Mouse (Mus musculus): ENCODE measurements around the gene Gm21962. TPM values are rescaled to one million over a fixed set of nuclear protein-coding genes. Genes with fewer than 3 reads are reported as not detected.
A peak's percentile ranks its signal among the peaks of the same experiment; 100 is the strongest.
"Not testable (repeated sequence)": the region's sequence is repeated elsewhere in the genome, so short reads cannot be mapped to it uniquely, and the experiment has no call there.

Gene Gm21962
- not detected in 2 replicates for polyA plus RNA-seq (2016; fragmentation: Nextera tagmentation; extraction: Ambion mirVana)

- H3K9ac ChIP-seq; H3K4me3 ChIP-seq; H3K27me3 ChIP-seq (replicated peaks); H3K27ac ChIP-seq; ATAC-seq (ENCODE audit: low FRiP score, low read depth); H3K4me2 ChIP-seq (replicated peaks); H3K4me1 ChIP-seq; H3K9me3 ChIP-seq; H3K36me3 ChIP-seq: not testable (repeated sequence)
- WGBS: no CpG with 5 or more reads among the region's 3 CpGs
Observed at GRCm38 (mm10) chr3:137671224-137671623, at the start of gene Gm21962. Gene Gm21962 (plus strand): TSS chr3:137671524.

GRCm38 (mm10) chr3:137622091-137622490, 49.2 kb upstream of the Gm21962 start:
- Histone ChIP-seq H3K9ac (no peak overlapping the region), H3K4me2 (replicated peaks) (no peak overlapping the region), H3K4me3 (no peak overlapping the region), H3K36me3 (no peaks in the 10 kb centered on the region), H3K4me1 (peaks cover 11% of the 10 kb centered on the region), H3K9me3 (no peaks in the 10 kb centered on the region), H3K27ac (no peak overlapping the region), H3K27me3 (replicated peaks) (peaks cover 16% of the 10 kb centered on the region)
- WGBS: 51% methylated on average over 6 of the region's 6 CpGs
- no peak for ATAC-seq (ENCODE audit: low FRiP score, low read depth)

- peak overlapping the region; percentile 41 for H3K4me3 ChIP-seq
- peak overlapping the region; percentile 48; the same call in 1 of the 2 replicates for H3K9ac ChIP-seq
- WGBS: 29% methylated on average over 14 of the region's 14 CpGs
Observed at GRCm38 (mm10) chr3:137622895-137623580, 48.3 kb upstream of the Gm21962 start.

DNA sequence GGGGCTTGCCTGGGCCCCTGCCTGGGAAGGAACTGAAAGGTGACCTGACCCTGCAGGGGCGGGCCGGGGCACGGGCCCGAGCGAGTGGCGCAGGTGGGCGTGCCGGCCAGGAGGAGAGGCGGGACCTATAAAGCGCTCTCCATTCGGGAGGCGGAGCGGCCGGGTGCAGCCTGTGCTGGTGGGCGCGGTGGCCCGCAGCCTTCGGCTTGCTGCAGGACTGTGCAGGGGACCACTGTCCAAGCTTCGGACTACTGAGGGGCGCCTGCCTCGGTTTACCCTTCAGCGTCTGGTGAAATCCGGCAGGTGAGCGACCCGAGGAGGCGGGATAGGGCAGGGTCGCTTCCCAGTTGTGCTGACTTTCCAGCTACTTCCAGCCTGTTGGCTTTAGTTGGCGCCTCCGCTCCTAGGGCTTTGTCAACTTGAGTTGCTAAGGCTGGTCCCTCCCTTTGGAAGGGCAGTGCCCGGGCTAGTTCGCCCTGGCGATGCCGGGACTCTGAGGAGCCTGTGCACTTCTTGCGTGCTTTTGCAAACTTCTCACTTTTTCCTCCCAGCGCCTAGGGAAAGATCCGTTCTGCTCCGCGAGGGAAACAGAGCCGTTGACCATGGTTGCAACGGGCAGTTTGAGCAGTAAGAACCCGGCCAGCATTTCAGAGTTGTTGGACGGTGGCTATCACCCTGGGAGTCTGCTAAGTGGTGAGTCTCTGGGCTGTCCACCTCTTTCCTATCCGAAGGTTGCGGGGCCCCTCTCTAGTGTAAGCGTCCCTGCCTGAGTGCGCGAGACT, 47.6 kb upstream of the Gm21962 start:
- Histone ChIP-seq H3K9me3 (no peaks in the 10 kb centered on the region), H3K36me3 (no peaks in the 10 kb centered on the region), H3K4me2 (replicated peaks) (peak overlapping the region; percentile 84), H3K27ac (no peak overlapping the region), H3K4me1 (peaks cover 11% of the 10 kb centered on the region), H3K27me3 (replicated peaks) (peaks cover 16% of the 10 kb centered on the region), H3K4me3 (peak overlapping the region; percentile 41), H3K9ac (peak overlapping the region; percentile 48)
- peak; percentile 95 for ATAC-seq (ENCODE audit: low FRiP score, low read depth)
- WGBS: under 1% methylated on average over 47 of the region's 47 CpGs

More at GRCm38 (mm10) chr3:137622895-137623580, 48.3 kb upstream of the Gm21962 start:
- Histone ChIP-seq H3K36me3 (no peaks in the 10 kb centered on the region), H3K4me1 (peaks cover 11% of the 10 kb centered on the region), H3K27me3 (replicated peaks) (peaks cover 16% of the 10 kb centered on the region), H3K27ac (no peak overlapping the region), H3K4me2 (replicated peaks) (peak overlapping the region; percentile 84), H3K9me3 (no peaks in the 10 kb centered on the region)
- peak; percentile 18 for ATAC-seq (ENCODE audit: low FRiP score, low read depth)

- Histone ChIP-seq H3K36me3 (no peaks in the 10 kb centered on the region), H3K27me3 (replicated peaks) (peaks cover 16% of the 10 kb centered on the region), H3K4me3 (no peak overlapping the region), H3K4me1 (peaks cover 11% of the 10 kb centered on the region), H3K4me2 (replicated peaks) (no peak overlapping the region), H3K9me3 (no peaks in the 10 kb centered on the region), H3K27ac (no peak overlapping the region), H3K9ac (no peak overlapping the region)
- no peak for ATAC-seq (ENCODE audit: low FRiP score, low read depth)
- 81% methylated on average over 5 of the region's 5 CpGs for WGBS
Observed at GRCm38 (mm10) chr3:137625054-137625453, 46.3 kb upstream of the Gm21962 start.

DNA sequence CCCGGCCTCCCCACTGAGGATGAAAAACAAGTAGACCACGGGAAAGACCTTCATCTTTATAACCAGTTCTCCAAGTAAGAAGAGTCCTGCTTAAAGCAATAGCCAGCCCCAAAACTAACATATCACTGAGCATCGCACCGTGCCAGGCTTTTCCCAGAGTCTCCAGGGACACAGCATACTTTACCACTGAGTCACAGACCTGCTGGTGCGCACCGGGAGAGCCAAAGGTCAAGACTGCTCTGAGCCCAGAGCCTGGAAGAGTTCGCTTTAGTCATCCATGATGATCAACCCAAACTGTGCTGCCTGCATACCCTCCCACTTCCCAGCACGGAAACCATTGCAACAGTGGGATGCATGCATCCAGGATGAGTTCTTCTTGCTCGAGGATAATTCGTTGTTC, 37.6 kb upstream of the Gm21962 start:
- H3K36me3 ChIP-seq: no peaks in the 10 kb centered on the region
- WGBS: 87% methylated on average over 10 of the region's 10 CpGs
- no peak overlapping the region for H3K4me3 ChIP-seq
- H3K9me3 ChIP-seq: no peaks in the 10 kb centered on the region
- H3K27me3 ChIP-seq (replicated peaks): no peaks in the 10 kb centered on the region
- H3K9ac ChIP-seq: no peak overlapping the region
- no peak for ATAC-seq (ENCODE audit: low FRiP score, low read depth)
- H3K4me2 ChIP-seq (replicated peaks): no peak overlapping the region
- no peak overlapping the region for H3K27ac ChIP-seq
- no peaks in the 10 kb centered on the region for H3K4me1 ChIP-seq

DNA sequence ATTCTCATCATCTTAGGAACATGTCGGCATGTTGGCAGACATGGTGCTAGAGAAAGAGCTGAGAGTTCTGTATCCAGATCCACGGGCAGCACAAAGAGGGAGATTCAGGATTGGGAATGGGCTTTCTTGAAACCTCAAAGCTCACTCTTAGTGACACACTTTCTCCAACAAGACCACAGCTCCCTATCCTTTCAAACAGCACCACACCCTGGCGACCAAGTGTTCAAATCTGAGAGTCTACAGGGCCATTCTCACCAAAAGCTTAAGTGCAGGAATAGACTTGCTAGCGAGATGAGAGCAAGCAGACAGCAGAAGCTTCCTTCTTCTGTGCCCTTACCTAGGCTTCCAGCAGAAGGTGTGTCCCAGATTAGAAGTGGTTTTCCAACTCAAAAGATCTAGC, 34.8 kb upstream of the Gm21962 start:
- ATAC-seq (ENCODE audit: low FRiP score, low read depth): no peak
- Histone ChIP-seq H3K27ac (no peak overlapping the region), H3K27me3 (replicated peaks) (no peaks in the 10 kb centered on the region), H3K9me3 (no peaks in the 10 kb centered on the region), H3K4me2 (replicated peaks) (no peak overlapping the region), H3K36me3 (no peaks in the 10 kb centered on the region), H3K9ac (no peak overlapping the region), H3K4me3 (no peak overlapping the region), H3K4me1 (no peaks in the 10 kb centered on the region)
- WGBS: 90% methylated on average over 4 of the region's 4 CpGs

- Histone ChIP-seq H3K4me3 (no peak overlapping the region), H3K4me2 (replicated peaks) (no peak overlapping the region), H3K27ac (no peak overlapping the region), H3K9me3 (no peaks in the 10 kb centered on the region), H3K4me1 (no peaks in the 10 kb centered on the region), H3K36me3 (no peaks in the 10 kb centered on the region), H3K27me3 (replicated peaks) (no peaks in the 10 kb centered on the region), H3K9ac (no peak overlapping the region)
- ATAC-seq (ENCODE audit: low FRiP score, low read depth): no peak
- 94% methylated on average over 5 of the region's 5 CpGs for WGBS
Observed at GRCm38 (mm10) chr3:137641238-137641637, 30.1 kb upstream of the Gm21962 start.

DNA sequence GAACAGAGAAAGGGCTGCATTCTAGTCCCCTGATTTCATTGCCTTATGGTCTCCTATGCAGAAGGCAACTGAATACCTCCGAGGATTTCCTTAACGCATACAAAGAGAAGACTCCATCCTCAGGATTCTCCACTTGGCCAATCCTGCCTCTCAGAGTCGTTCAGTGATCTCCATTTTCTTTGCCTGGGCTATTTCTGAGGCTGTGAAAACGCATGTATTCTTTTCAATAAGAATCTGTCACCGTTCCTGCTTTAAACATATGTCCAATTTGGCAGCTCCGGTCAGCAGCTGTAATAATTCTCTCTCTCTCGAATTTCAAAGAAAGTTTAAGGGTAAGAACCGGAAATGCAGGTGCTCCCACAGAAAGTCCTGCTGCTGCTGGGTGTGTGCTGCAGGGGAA, 29.2 kb upstream of the Gm21962 start:
- no peak overlapping the region for H3K4me3 ChIP-seq
- no peak overlapping the region for H3K27ac ChIP-seq
- ATAC-seq (ENCODE audit: low FRiP score, low read depth): no peak
- 39% methylated on average over 8 of the region's 8 CpGs for WGBS
- H3K9me3 ChIP-seq: no peaks in the 10 kb centered on the region
- H3K36me3 ChIP-seq: no peaks in the 10 kb centered on the region
- H3K27me3 ChIP-seq (replicated peaks): no peaks in the 10 kb centered on the region
- H3K4me2 ChIP-seq (replicated peaks): no peak overlapping the region
- H3K4me1 ChIP-seq: no peaks in the 10 kb centered on the region
- H3K9ac ChIP-seq: no peak overlapping the region

DNA sequence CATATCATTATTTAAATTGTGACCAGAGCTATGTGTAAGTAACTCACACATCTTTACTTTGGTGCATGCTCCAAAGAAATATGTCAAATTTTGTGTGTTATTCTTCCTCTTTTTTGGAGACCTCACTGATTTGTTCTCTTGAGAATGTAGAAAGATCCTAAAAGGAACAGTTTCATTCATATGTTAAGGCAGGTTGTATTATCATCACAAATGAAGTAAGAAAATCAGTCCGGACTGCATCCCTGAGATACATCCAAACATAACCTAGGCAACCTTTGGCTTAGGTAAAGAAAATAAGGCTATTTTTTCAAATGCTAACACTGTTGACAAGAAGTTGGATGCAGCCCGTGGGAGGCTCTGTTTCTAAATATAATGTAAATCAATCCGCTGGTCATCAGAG, 28.8 kb upstream of the Gm21962 start:
- Histone ChIP-seq H3K4me3 (no peak overlapping the region), H3K27me3 (replicated peaks) (no peaks in the 10 kb centered on the region), H3K4me1 (no peaks in the 10 kb centered on the region), H3K9me3 (no peaks in the 10 kb centered on the region), H3K4me2 (replicated peaks) (no peak overlapping the region), H3K27ac (no peak overlapping the region), H3K36me3 (no peaks in the 10 kb centered on the region), H3K9ac (no peak overlapping the region)
- WGBS: 60% methylated on average over 3 of the region's 3 CpGs
- ATAC-seq (ENCODE audit: low FRiP score, low read depth): no peak

DNA sequence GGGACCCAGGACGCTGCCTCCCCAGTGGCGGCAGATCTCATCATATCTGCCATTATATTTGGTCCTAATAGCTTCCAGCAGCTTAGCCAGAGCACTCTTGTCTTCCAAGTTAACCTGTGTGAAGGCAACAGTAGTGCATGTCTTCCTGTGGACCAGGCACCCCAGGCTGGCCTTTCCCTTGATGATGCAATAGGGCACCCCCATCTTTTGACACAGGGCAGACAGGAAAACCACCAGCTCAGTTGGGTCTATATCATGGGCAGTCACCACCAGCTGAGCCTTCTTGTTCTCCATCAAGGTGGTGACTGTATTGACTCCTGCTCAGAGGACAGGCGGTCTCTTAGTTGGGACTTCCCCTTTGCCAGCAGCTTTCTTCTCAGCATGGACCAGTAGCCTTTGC, 27.2 kb upstream of the Gm21962 start:
- Histone ChIP-seq H3K9ac (no peak overlapping the region), H3K9me3 (no peaks in the 10 kb centered on the region), H3K4me3 (no peak overlapping the region), H3K27ac (no peak overlapping the region), H3K27me3 (replicated peaks) (no peaks in the 10 kb centered on the region), H3K4me1 (no peaks in the 10 kb centered on the region), H3K36me3 (no peaks in the 10 kb centered on the region), H3K4me2 (replicated peaks) (no peak overlapping the region)
- WGBS: 94% methylated on average over 3 of the region's 3 CpGs
- ATAC-seq (ENCODE audit: low FRiP score, low read depth): no peak

DNA sequence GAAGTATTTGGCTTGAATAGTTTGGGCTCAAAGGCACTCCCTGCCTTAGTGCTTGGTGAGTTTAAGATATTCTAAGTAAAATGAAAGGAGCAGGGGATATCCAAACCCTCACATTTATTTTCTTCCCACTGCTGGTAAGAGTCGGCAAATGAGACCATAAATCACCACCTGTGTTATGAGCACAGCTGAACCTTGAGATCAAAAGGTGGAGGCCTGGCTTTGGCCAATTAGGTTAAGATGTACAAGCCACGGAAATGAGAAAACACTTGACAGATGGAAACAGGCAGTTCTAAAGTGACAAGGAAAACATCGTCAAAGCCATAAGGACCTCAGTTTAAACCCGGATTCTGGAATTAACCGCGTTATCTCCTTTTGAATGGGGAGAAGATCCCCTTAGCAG, 26.4 kb upstream of the Gm21962 start:
- ATAC-seq (ENCODE audit: low FRiP score, low read depth): no peak
- WGBS: 74% methylated on average over 6 of the region's 6 CpGs

More for the DNA sequence above, 26.4 kb upstream of the Gm21962 start:
- H3K4me2 ChIP-seq (replicated peaks): no peak overlapping the region
- H3K27me3 ChIP-seq (replicated peaks): no peaks in the 10 kb centered on the region
- no peak overlapping the region for H3K9ac ChIP-seq
- H3K27ac ChIP-seq: no peak overlapping the region
- H3K4me1 ChIP-seq: no peaks in the 10 kb centered on the region
- H3K9me3 ChIP-seq: no peaks in the 10 kb centered on the region
- no peaks in the 10 kb centered on the region for H3K36me3 ChIP-seq
- no peak overlapping the region for H3K4me3 ChIP-seq
